Mouse (Mus musculus): Measurements from ENCODE around the gene Ak8. TPM values are rescaled to one million over a fixed set of nuclear protein-coding genes. Genes with fewer than 3 reads are reported as not detected.

The Ak8 gene
- not detected for polyA plus RNA-seq (2017; shearing (Covaris generic))

DNA sequence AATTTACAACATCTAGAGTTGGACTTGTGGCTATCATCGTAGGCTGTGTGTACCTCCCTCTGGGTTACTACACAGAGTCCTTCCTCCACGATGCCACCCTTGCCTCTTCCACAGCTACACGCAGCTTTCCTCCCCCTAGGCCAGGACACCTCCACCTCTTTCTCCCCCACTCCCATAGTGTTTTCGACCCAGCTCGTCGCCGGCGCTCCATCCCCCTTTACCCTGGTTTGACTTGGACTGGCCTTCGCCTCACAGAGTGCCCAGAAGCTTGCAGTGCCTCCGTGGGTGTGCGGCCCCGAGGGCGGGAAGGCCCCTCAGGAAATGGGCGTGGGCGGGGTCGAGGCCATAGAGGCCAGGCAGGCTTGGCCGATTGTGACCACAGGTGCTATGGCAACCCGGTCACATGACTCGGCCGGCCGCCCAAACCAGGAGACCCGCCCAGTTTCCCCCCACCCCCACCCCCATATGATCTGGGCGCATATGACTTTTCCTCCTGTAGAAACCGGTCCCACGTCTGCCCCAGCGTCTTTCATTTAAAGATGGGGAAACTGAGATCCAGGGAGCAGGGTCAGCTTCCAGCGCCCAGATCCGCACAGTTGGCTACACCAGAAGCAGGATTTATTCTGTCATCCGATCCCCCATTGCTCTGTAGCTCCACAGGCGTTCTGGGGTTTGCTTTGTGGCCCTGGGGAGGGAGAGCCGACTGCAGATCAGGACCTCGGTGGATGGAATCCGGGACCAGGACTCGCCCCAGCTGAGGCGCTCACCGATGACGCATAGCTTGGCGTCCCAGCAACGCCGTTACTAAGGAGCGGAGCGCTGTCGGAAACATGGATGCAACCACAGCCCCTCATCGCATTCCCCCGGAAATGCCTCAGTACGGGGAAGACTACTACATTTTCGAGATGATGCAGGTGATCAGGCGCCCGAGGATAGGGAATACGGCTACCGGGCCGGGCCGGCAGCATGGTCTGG, at the start of gene Ak8, which contains the start of gene Spaca9:
Gene Ak8, plus strand, starts transcription at position 804 of the 975 bp plus-strand sequence.
Gene Spaca9, minus strand, starts transcription at position 367 of the 975 bp plus-strand sequence.
- ATAC-seq, result no peak

GRCm38 (mm10) chr2:28650526-28650925, 49.4 kb upstream of the Ak8 start:
- ATAC-seq, result no peak

GRCm38 (mm10) chr2:28653351-28653750, 46.6 kb upstream of the Ak8 start:
- ATAC-seq, result no peak

DNA sequence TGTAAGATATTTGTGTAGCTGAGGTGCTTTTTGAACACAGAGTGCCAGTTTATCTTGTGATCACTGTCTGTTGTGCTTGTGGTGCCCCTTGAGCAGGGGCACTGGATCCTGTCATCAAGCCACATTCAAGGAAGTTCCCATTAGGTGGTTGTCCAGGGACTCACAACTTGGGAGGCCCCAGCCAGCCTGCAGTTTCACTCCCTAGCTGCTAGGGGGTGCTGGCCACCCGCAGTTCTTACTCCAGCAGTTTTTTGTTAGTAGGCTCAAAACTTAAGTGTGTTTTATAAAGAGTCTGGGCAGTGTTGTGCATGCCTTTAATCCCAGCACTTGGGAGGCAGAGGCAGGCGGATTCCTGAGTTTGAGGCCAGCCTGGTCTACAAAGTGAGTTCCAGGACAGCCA, 45.7 kb upstream of the Ak8 start:
- ATAC-seq, result no peak

- no peak for ATAC-seq
Observed at GRCm38 (mm10) chr2:28656216-28656615, 43.7 kb upstream of the Ak8 start.

GRCm38 (mm10) chr2:28662891-28663290, 37.1 kb upstream of the Ak8 start:
- no peak for ATAC-seq

GRCm38 (mm10) chr2:28665818-28666217, 34.1 kb upstream of the Ak8 start:
- ATAC-seq, result no peak

- no peak for ATAC-seq
Observed at GRCm38 (mm10) chr2:28671438-28671837, 28.5 kb upstream of the Ak8 start.

GRCm38 (mm10) chr2:28676005-28676404, 24.0 kb upstream of the Ak8 start:
- ATAC-seq, result no peak

GRCm38 (mm10) chr2:28680710-28681109, 19.3 kb upstream of the Ak8 start:
- ATAC-seq, result no peak

DNA sequence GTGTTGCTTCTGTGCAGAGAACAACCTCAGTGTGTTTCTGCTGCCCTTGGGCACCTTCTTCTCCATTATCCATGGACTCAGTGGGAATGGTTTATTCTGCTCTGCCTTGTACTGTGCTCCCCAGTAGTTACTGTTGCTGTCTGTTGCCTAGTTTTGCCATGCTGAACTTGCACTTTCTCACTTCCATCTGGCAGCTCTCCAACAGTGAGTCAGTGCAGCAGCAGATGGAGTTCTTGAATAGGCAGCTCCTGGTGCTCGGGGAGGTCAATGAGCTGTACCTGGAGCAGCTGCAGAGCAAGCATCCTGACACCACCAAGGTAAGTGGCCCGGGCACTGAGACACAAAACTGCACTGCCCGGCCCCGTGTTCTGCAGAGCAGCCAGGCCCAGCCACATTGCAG, 18.2 kb upstream of the Ak8 start:
- no peak for ATAC-seq

DNA sequence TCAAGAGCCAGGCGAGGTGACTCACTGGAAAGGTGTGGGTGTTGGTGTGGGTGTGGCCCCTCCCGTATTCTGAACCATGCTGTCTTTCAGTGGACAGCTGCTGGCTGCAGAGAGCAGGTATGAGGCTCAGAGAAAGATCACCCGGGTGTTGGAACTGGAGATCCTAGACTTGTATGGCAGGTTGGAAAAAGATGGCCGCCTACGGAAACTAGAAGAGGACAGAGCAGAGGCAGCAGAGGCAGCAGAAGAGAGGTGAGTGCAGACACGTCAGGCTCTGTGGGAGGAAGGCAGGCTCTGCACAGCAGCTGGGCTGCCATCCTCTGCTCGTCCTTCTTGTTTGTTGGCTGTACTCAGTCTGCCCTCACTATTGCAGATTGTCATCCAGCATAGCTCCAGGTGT, 14.1 kb upstream of the Ak8 start:
- no peak for ATAC-seq

GRCm38 (mm10) chr2:28688431-28688830, 11.5 kb upstream of the Ak8 start:
- no peak for ATAC-seq

GRCm38 (mm10) chr2:28692692-28693091, 7.3 kb upstream of the Ak8 start:
- ATAC-seq, result no peak

- no peak for ATAC-seq
Observed at GRCm38 (mm10) chr2:28698566-28698965, 1.4 kb upstream of the Ak8 start.

GRCm38 (mm10) chr2:28701646-28702262, 1.8 kb downstream of the Ak8 start:
- ATAC-seq, result no peak

- ATAC-seq, result no peak
Observed at GRCm38 (mm10) chr2:28706106-28706636, 6.2 kb downstream of the Ak8 start.

- no peak for ATAC-seq
Observed at GRCm38 (mm10) chr2:28706787-28707186, 6.8 kb downstream of the Ak8 start.

- ATAC-seq, result no peak
Observed at GRCm38 (mm10) chr2:28713036-28713435, 13.1 kb downstream of the Ak8 start.

DNA sequence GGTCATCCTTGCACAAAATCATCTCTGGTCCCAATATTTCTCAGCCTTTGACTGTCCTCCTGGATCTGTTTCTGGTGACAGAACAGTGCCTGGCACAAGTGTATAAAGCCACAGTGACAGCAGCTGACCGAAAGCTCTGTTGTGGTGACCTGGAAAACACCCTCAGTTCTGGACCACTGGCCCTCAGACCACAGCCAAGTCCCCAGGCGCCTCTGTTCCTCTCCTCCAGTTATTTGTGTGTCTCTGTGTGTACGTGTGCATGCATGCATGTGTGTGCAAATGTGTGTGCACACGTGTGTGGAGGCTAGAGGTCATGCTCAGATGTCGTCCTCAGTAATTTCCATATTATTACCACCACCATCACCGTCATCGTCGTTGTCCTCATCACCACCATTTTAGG, 22.5 kb downstream of the Ak8 start:
- no peak for ATAC-seq

GRCm38 (mm10) chr2:28723912-28724311, 23.9 kb downstream of the Ak8 start:
- ATAC-seq, result no peak

DNA sequence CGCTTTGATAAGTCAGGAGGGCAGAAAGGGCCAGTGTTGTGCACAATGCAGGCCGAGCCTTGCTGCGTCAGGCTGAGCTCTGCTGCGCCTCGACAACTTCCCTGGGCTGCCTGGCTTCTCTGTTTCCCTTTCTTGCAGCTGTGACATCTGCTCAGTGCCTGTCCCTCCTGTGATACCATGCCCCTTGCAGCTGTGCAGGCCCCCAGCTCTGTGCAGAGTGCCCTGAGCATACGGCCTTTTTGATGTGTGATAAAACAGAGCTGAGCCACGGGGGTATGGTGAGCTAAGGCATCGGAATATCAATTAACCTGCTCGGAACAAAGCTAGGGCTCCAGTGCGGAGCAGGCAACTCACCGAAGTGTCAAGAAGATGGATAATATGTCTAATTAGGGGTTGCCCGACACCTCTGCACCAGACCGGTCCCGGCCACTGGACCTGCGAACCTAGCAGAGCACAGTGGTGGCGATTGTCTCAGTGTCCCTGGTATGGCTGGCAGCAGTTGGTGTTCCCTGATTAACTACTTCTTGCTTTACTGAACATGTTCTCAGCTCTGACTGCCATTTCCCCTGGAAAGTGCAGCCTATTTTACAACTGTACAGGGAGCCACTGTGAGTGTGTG, 27.9 kb downstream of the Ak8 start:
- ATAC-seq, result no peak

DNA sequence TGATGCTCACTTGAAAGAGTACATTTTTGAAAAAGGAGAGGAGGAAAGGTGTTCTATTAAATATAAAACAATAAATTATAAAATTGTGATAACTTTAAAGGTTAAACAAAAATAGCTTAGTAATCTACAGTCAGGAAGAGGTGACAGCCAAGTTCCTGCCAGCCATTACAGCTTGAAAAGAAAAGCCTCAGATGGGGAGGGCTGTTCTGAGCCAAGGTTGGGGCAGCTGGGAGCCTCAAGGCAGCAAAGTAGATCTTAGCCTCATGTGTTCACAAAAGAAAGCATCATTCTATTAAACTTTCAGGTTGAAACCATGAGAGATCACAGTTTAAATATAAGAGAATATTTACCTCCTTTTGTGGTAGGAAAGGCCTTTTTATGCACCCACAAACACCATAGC, 30.7 kb downstream of the Ak8 start:
- no peak for ATAC-seq

All from activated CD4-positive, CD25-positive, alpha-beta regulatory T cell, adult 4 months (primary cell).